Mouse (Mus musculus) heart, embryonic 16.5 days (tissue): ENCODE results near the gene Smcr8. TPM values are rescaled to one million over a fixed set of nuclear protein-coding genes. Genes with fewer than 3 reads are reported as not detected.
A peak's percentile ranks its signal among the peaks of the same experiment; 100 is the strongest.

Source experiments
- ATAC-seq: fragments of 200-750 bp; cut with Nextera tagmentation; replicated peaks from 2 replicates; pipeline ENCODE4 v1.8.0; 2017; ENCODE audit warnings: moderate number of reproducible peaks; ENCODE audit not compliant: insufficient read depth, low FRiP score; ENCODE audit errors: extremely low read depth
- H3K27ac ChIP-seq: fragments of 300-500 bp; sonication (generic); 2 replicates; pipeline ENCODE4 v1.5.1; 2014; ENCODE audit warnings: mild to moderate bottlenecking, low read length, control low read depth, moderate library complexity
- H3K27me3 ChIP-seq: fragments of 300-500 bp; sonication (generic); 2 replicates; pipeline ENCODE4 v1.6.1; 2014; ENCODE audit warnings: low read length, mixed read lengths; ENCODE audit not compliant: control insufficient read depth, insufficient read depth
- H3K36me3 ChIP-seq: fragments of 300-500 bp; sonication (generic); 2 replicates; pipeline ENCODE4 v1.6.1; 2014; ENCODE audit not compliant: control insufficient read depth, insufficient read depth
- H3K4me1 ChIP-seq: fragments of 300-500 bp; sonication (generic); 2 replicates; pipeline ENCODE4 v1.6.1; 2014; ENCODE audit warnings: low read length, mixed read lengths; ENCODE audit not compliant: control insufficient read depth, insufficient read depth
- H3K4me2 ChIP-seq: fragments of 300-500 bp; sonication (generic); 2 replicates; pipeline ENCODE4 v1.6.1; 2014; ENCODE audit warnings: low read depth, mild to moderate bottlenecking, control low read depth, low read length
- H3K4me3 ChIP-seq: fragments of 300-500 bp; sonication (generic); 2 replicates; pipeline ENCODE4 v1.5.1; 2014; ENCODE audit warnings: mild to moderate bottlenecking, control low read depth, low read length
- H3K9ac ChIP-seq: fragments of 300-500 bp; sonication (generic); 2 replicates; pipeline ENCODE4 v1.6.1; 2014; ENCODE audit warnings: low read length, control low read depth
- H3K9me3 ChIP-seq: fragments of 300-500 bp; sonication (generic); replicated peaks from 2 replicates; pipeline ENCODE4 v1.6.1; 2016; ENCODE audit warnings: low read length; ENCODE audit not compliant: control insufficient read depth
- WGBS: fragments of 180-500 bp; shearing (Covaris S2); extraction: QIAGEN DNeasy Blood & Tissue Kit; methylation state at CpG from one replicate; pipeline ENCODE4 v1.1.7; 2014; 5-methylcytosine and 5-hydroxymethylcytosine counted together
- polyA plus RNA-seq: library from polyadenylated mRNA; unstranded; fragments of >200 nt; fragmentation: Nextera tagmentation; extraction: Ambion mirVana; gene quantifications from 2 replicates; pipeline ENCODE4 v1.2.1, GENCODE M21; 2015

Gene Smcr8
- polyA plus RNA-seq, 1 experiment from 2014 or later, result 4.3 TPM

GRCm38 (mm10) chr11:60740321-60740720, 37.0 kb upstream of the Smcr8 start:
- no peak overlapping the region for H3K4me2 ChIP-seq
- no peaks in the 10 kb centered on the region for H3K9me3 ChIP-seq
- no peak overlapping the region for H3K9ac ChIP-seq
- H3K36me3 ChIP-seq, result peaks cover 19% of the 10 kb centered on the region
- H3K27ac ChIP-seq, result no peak overlapping the region
- WGBS, result 82% methylated on average over 3 of the region's 3 CpGs
- no peaks in the 10 kb centered on the region for H3K4me1 ChIP-seq
- no peak for ATAC-seq
- H3K4me3 ChIP-seq, result no peak overlapping the region
- H3K27me3 ChIP-seq, result no peaks in the 10 kb centered on the region

GRCm38 (mm10) chr11:60755570-60755969, 21.8 kb upstream of the Smcr8 start:
- Histone ChIP-seq H3K9ac (no peak overlapping the region), H3K9me3 (no peaks in the 10 kb centered on the region), H3K36me3 (peaks cover 48% of the 10 kb centered on the region), H3K27ac (no peak overlapping the region), H3K4me3 (no peak overlapping the region), H3K27me3 (no peaks in the 10 kb centered on the region), H3K4me2 (no peak overlapping the region), H3K4me1 (no peaks in the 10 kb centered on the region)
- WGBS, result 90% methylated on average over 7 of the region's 7 CpGs
- no peak for ATAC-seq

- WGBS, result 71% methylated on average over 3 of the region's 3 CpGs
- no peaks in the 10 kb centered on the region for H3K4me1 ChIP-seq
- no peaks in the 10 kb centered on the region for H3K9me3 ChIP-seq
- no peak overlapping the region for H3K4me3 ChIP-seq
- no peak overlapping the region for H3K27ac ChIP-seq
- no peak overlapping the region for H3K4me2 ChIP-seq
- ATAC-seq, result no peak
- H3K27me3 ChIP-seq, result no peaks in the 10 kb centered on the region
- H3K9ac ChIP-seq, result no peak overlapping the region
- H3K36me3 ChIP-seq, result peaks cover 21% of the 10 kb centered on the region
These were observed 15.6 kb upstream of the Smcr8 start for GRCm38 (mm10) chr11:60761681-60762080.

- WGBS, result 64% methylated on average over 4 of the region's 4 CpGs
- Histone ChIP-seq H3K4me1 (no peaks in the 10 kb centered on the region), H3K27ac (no peak overlapping the region), H3K9ac (no peak overlapping the region), H3K4me3 (no peak overlapping the region), H3K27me3 (no peaks in the 10 kb centered on the region), H3K36me3 (no peaks in the 10 kb centered on the region; the same call in 1 of the 2 replicates), H3K9me3 (no peaks in the 10 kb centered on the region), H3K4me2 (no peak overlapping the region)
- ATAC-seq, result no peak
These were observed 10.4 kb upstream of the Smcr8 start for GRCm38 (mm10) chr11:60766969-60767368.

GRCm38 (mm10) chr11:60769322-60769721, 8.0 kb upstream of the Smcr8 start:
- Histone ChIP-seq H3K27me3 (no peaks in the 10 kb centered on the region), H3K9me3 (no peaks in the 10 kb centered on the region), H3K9ac (no peak overlapping the region), H3K36me3 (no peaks in the 10 kb centered on the region), H3K4me1 (no peaks in the 10 kb centered on the region; the same call in 1 of the 2 replicates), H3K4me3 (no peak overlapping the region), H3K4me2 (no peak overlapping the region), H3K27ac (no peak overlapping the region)
- no peak for ATAC-seq
- 60% methylated on average over 2 of the region's 2 CpGs for WGBS

- Histone ChIP-seq H3K9me3 (no peaks in the 10 kb centered on the region), H3K4me3 (no peak overlapping the region), H3K9ac (no peak overlapping the region), H3K4me1 (peaks cover 9% of the 10 kb centered on the region), H3K27ac (no peak overlapping the region), H3K27me3 (no peaks in the 10 kb centered on the region), H3K4me2 (no peak overlapping the region), H3K36me3 (no peaks in the 10 kb centered on the region)
- 85% methylated on average over 3 of the region's 3 CpGs for WGBS
- ATAC-seq, result no peak
These were observed 6.5 kb upstream of the Smcr8 start for GRCm38 (mm10) chr11:60770776-60771175.

- Histone ChIP-seq H3K4me1 (peaks cover 15% of the 10 kb centered on the region), H3K27me3 (no peaks in the 10 kb centered on the region), H3K4me3 (no peak overlapping the region), H3K36me3 (no peaks in the 10 kb centered on the region), H3K4me2 (no peak overlapping the region), H3K9me3 (no peaks in the 10 kb centered on the region), H3K9ac (no peak overlapping the region), H3K27ac (no peak overlapping the region)
- WGBS, result 81% methylated on average over 4 of the region's 4 CpGs
- ATAC-seq, result no peak
These were observed 5.2 kb upstream of the Smcr8 start for GRCm38 (mm10) chr11:60772161-60772560.

- no peak for ATAC-seq
- H3K4me2 ChIP-seq, result no peak overlapping the region
- WGBS, result 81% methylated on average over 3 of the region's 3 CpGs
- peaks cover 28% of the 10 kb centered on the region for H3K4me1 ChIP-seq
- H3K9me3 ChIP-seq, result no peaks in the 10 kb centered on the region
- no peak overlapping the region for H3K27ac ChIP-seq
- no peaks in the 10 kb centered on the region for H3K27me3 ChIP-seq
- 0 out of 2 replicates have a peak, but pooled peaks cover 2% of the 10 kb centered on the region for H3K36me3 ChIP-seq
- H3K4me3 ChIP-seq, result no peak overlapping the region
- H3K9ac ChIP-seq, result no peak overlapping the region
These were observed 3.1 kb upstream of the Smcr8 start for GRCm38 (mm10) chr11:60774158-60774689.

- no peak overlapping the region for H3K9ac ChIP-seq
- H3K36me3 ChIP-seq, result peaks cover 3% of the 10 kb centered on the region; the same call in 1 of the 2 replicates
- H3K9me3 ChIP-seq, result no peaks in the 10 kb centered on the region
- whole genome bisulfite sequencing, result 59% methylated on average over 1 of the region's 1 CpGs
- H3K4me2 ChIP-seq, result peak overlapping the region; percentile 71; the same call in 1 of the 2 replicates
- H3K4me3 ChIP-seq, result no peak overlapping the region
- H3K27ac ChIP-seq, result 0 out of 2 replicates have a peak overlapping the region, but pooled peaks have one; percentile 16
- H3K27me3 ChIP-seq, result no peaks in the 10 kb centered on the region
- no peak for ATAC-seq
- H3K4me1 ChIP-seq, result peaks cover 34% of the 10 kb centered on the region
These were observed 2.5 kb upstream of the Smcr8 start for GRCm38 (mm10) chr11:60774841-60775240.
